Mouse (Mus musculus) kidney, embryonic 14.5 days (tissue): ENCODE measurements around the gene Gpr87. TPM values are rescaled to one million over a fixed set of nuclear protein-coding genes. Genes with fewer than 3 reads are reported as not detected.

Experiments used
- ATAC-seq: fragments of 200-750 bp; cut with Nextera tagmentation; 2 replicates; pipeline ENCODE4 v1.8.0; 2017; ENCODE audit warnings: moderate number of reproducible peaks, mild to moderate bottlenecking, moderate TSS enrichment, moderate library complexity; ENCODE audit not compliant: low FRiP score, low TSS enrichment
- H3K27ac ChIP-seq: fragments of 300-500 bp; sonication (generic); 2 replicates; pipeline ENCODE4 v1.5.1; 2014; ENCODE audit warnings: low read depth, mild to moderate bottlenecking, low read length, moderate library complexity, mixed read lengths
- H3K27me3 ChIP-seq: fragments of 300-500 bp; sonication (generic); 2 replicates; pipeline ENCODE4 v1.6.1; 2014; ENCODE audit warnings: mild to moderate bottlenecking, low read length; ENCODE audit not compliant: control insufficient read depth, insufficient read depth
- H3K36me3 ChIP-seq: fragments of 300-500 bp; sonication (generic); 2 replicates; pipeline ENCODE4 v1.6.1; 2014; ENCODE audit warnings: low read length, mixed read lengths; ENCODE audit not compliant: control insufficient read depth, insufficient read depth
- H3K4me1 ChIP-seq: fragments of 300-500 bp; sonication (generic); 2 replicates; pipeline ENCODE4 v1.6.1; 2014; ENCODE audit warnings: low read length, mixed read lengths; ENCODE audit not compliant: control insufficient read depth, insufficient read depth
- H3K4me2 ChIP-seq: fragments of 300-500 bp; sonication (generic); replicated peaks from 2 replicates; pipeline ENCODE4 v1.6.1; 2014; ENCODE audit warnings: low read depth, mild to moderate bottlenecking, low read length
- H3K4me3 ChIP-seq: fragments of 300-500 bp; sonication (generic); 2 replicates; pipeline ENCODE4 v1.5.1; 2014; ENCODE audit warnings: mild to moderate bottlenecking, low read length
- H3K9ac ChIP-seq: fragments of 300-500 bp; sonication (generic); 2 replicates; pipeline ENCODE4 v1.6.1; 2014; ENCODE audit warnings: low read depth, mild to moderate bottlenecking, low read length, moderate library complexity
- H3K9me3 ChIP-seq: fragments of 300-500 bp; sonication (generic); 2 replicates; pipeline ENCODE4 v1.6.1; 2016; ENCODE audit warnings: low read length; ENCODE audit not compliant: control insufficient read depth
- WGBS: fragments of 180-500 bp; shearing (Covaris S2); extraction: QIAGEN DNeasy Blood & Tissue Kit; methylation state at CpG from one replicate; pipeline ENCODE4 v1.1.7; 2014; 5-methylcytosine and 5-hydroxymethylcytosine counted together
- polyA plus RNA-seq: library from polyadenylated mRNA; unstranded; fragments of >200 nt; fragmentation: Nextera tagmentation; extraction: Ambion mirVana; gene quantifications from 2 replicates; pipeline ENCODE4 v1.2.1, GENCODE M21; 2014

The Gpr87 gene
- polyA plus RNA-seq, 1 experiment from 2014 or later = 0.34 TPM

- Histone ChIP-seq H3K4me1 (no peaks in the 10 kb centered on the region), H3K36me3 (no peaks in the 10 kb centered on the region), H3K27ac (no peak overlapping the region), H3K4me2 (no peak overlapping the region), H3K9me3 (no peaks in the 10 kb centered on the region), H3K4me3 (no peak overlapping the region), H3K9ac (no peak overlapping the region), H3K27me3 (no peaks in the 10 kb centered on the region)
- ATAC-seq = no peak
- 94% methylated on average over 10 of the region's 10 CpGs for WGBS
Measured at GRCm38 (mm10) chr3:59217211-59217610, 22.3 kb upstream of the Gpr87 start.

- ATAC-seq = no peak
- Histone ChIP-seq H3K4me3 (no peak overlapping the region), H3K27ac (no peak overlapping the region), H3K36me3 (no peaks in the 10 kb centered on the region), H3K27me3 (no peaks in the 10 kb centered on the region), H3K4me2 (no peak overlapping the region), H3K9ac (no peak overlapping the region), H3K9me3 (no peaks in the 10 kb centered on the region), H3K4me1 (0 out of 2 replicates have a peak, but pooled peaks cover 3% of the 10 kb centered on the region)
Measured at GRCm38 (mm10) chr3:59212404-59212803, 17.5 kb upstream of the Gpr87 start.

- Histone ChIP-seq H3K4me1 (0 out of 2 replicates have a peak, but pooled peaks cover 3% of the 10 kb centered on the region), H3K9ac (no peak overlapping the region), H3K4me3 (no peak overlapping the region), H3K27ac (no peak overlapping the region), H3K36me3 (no peaks in the 10 kb centered on the region), H3K4me2 (no peak overlapping the region), H3K9me3 (no peaks in the 10 kb centered on the region), H3K27me3 (no peaks in the 10 kb centered on the region)
- WGBS = 86% methylated on average over 8 of the region's 8 CpGs
- ATAC-seq = no peak
Measured at GRCm38 (mm10) chr3:59211784-59212183, 16.9 kb upstream of the Gpr87 start.

GRCm38 (mm10) chr3:59210727-59211126 lies 15.8 kb upstream of the Gpr87 start, which contains the start of gene P2ry13:
Gene P2ry13 (minus strand): TSS chr3:59210882.
- no peaks in the 10 kb centered on the region for H3K27me3 ChIP-seq
- WGBS = 91% methylated on average over 6 of the region's 6 CpGs
- no peak within 1 kb of the TSS for H3K9ac ChIP-seq
- H3K4me2 ChIP-seq = no peak within 1 kb of the TSS
- H3K4me1 ChIP-seq = 0 out of 2 replicates have a peak, but pooled peaks cover 3% of the 10 kb centered on the region
- H3K9me3 ChIP-seq = no peaks in the 10 kb centered on the region
- H3K36me3 ChIP-seq = no peaks in the 10 kb centered on the region
- ATAC-seq = no peak
- no peak within 1 kb of the TSS for H3K27ac ChIP-seq
- H3K4me3 ChIP-seq = no peak within 1 kb of the TSS

- no peaks in the 10 kb centered on the region for H3K27me3 ChIP-seq
- no peaks in the 10 kb centered on the region for H3K9me3 ChIP-seq
- H3K27ac ChIP-seq = no peak overlapping the region
- no peak overlapping the region for H3K9ac ChIP-seq
- 0 out of 2 replicates have a peak, but pooled peaks cover 3% of the 10 kb centered on the region for H3K4me1 ChIP-seq
- no peaks in the 10 kb centered on the region for H3K36me3 ChIP-seq
- H3K4me3 ChIP-seq = no peak overlapping the region
- H3K4me2 ChIP-seq = no peak overlapping the region
- no peak for ATAC-seq
- WGBS = 82% methylated on average over 8 of the region's 8 CpGs
Measured at GRCm38 (mm10) chr3:59210089-59210488, 15.2 kb upstream of the Gpr87 start.

- Histone ChIP-seq H3K36me3 (no peaks in the 10 kb centered on the region), H3K27ac (no peak overlapping the region), H3K4me1 (0 out of 2 replicates have a peak, but pooled peaks cover 3% of the 10 kb centered on the region), H3K4me3 (no peak overlapping the region), H3K9me3 (no peaks in the 10 kb centered on the region), H3K4me2 (no peak overlapping the region), H3K9ac (no peak overlapping the region), H3K27me3 (no peaks in the 10 kb centered on the region)
- 0 out of 2 replicates have a peak, but pooled peaks have one; percentile 49 for ATAC-seq
- WGBS = 70% methylated on average over 4 of the region's 4 CpGs
Measured at GRCm38 (mm10) chr3:59208650-59209548, 14.0 kb upstream of the Gpr87 start.

GRCm38 (mm10) chr3:59205941-59206340 lies 11.0 kb upstream of the Gpr87 start:
- no peak overlapping the region for H3K9ac ChIP-seq
- no peaks in the 10 kb centered on the region for H3K27me3 ChIP-seq
- no peak overlapping the region for H3K4me2 ChIP-seq
- 0 out of 2 replicates have a peak, but pooled peaks cover 3% of the 10 kb centered on the region for H3K4me1 ChIP-seq
- no peaks in the 10 kb centered on the region for H3K36me3 ChIP-seq
- no peaks in the 10 kb centered on the region for H3K9me3 ChIP-seq
- H3K4me3 ChIP-seq = no peak overlapping the region
- 73% methylated on average over 4 of the region's 4 CpGs for WGBS
- H3K27ac ChIP-seq = no peak overlapping the region
- ATAC-seq = no peak

- Histone ChIP-seq H3K36me3 (no peaks in the 10 kb centered on the region), H3K4me1 (0 out of 2 replicates have a peak, but pooled peaks cover 3% of the 10 kb centered on the region), H3K4me3 (no peak overlapping the region), H3K9me3 (no peaks in the 10 kb centered on the region), H3K4me2 (no peak overlapping the region), H3K27me3 (no peaks in the 10 kb centered on the region), H3K27ac (no peak overlapping the region), H3K9ac (no peak overlapping the region)
- no peak for ATAC-seq
- WGBS = 79% methylated on average over 11 of the region's 11 CpGs
Measured at GRCm38 (mm10) chr3:59204719-59205503, 10.0 kb upstream of the Gpr87 start.
